Mouse (Mus musculus): ENCODE measurements around the gene Pitpna.
"Not testable (repeated sequence)": the region's sequence is repeated elsewhere in the genome, so short reads cannot be mapped to it uniquely, and the experiment has no call there.

Gene Pitpna

GRCm38 (mm10) chr11:75587493-75588284, at the start of gene Pitpna:
Gene Pitpna (plus strand): TSS chr11:75588097.
- DNase-seq (ENCODE audit: low read depth): peak; percentile 98

DNA sequence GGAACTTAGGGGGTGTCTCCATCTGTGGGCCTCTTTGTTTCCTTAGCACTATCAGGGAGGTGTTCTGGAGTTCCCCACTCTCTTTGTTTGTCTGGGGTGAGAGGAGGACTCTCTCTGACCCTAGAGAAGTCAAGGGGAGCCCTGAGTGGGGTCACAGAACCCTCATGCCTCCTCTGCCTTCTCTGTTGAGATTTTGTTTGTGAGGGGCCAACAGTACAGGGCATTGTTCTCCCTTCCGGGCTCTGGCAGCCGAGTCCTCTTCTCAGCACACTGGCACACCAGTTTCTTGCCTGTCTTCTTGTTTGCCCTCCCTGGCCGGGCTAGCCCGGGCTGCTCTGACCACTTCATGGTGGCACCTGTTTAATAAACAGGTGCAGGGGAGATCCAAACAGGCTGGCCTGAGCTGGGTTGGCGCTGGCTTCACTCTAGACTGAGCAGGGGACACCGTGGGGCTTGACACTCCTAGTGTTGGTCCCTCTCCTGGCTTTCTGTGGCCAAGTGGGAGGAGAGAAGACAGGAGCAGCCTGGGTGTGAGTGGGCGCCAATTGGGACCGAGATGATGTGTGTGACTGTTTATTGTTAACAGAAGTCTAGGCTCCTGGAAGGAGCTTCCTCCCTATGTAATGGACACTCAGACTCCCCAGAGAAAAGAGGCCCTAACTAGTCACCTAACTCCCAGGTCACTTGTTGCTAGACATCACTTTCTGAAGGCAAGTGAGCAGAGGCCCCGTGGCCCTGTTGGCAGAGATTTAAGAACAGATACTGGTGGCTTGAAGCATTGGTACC, 49.5 kb upstream of the Pitpna start:
- no peak for DNase-seq (ENCODE audit: low read depth)

DNA sequence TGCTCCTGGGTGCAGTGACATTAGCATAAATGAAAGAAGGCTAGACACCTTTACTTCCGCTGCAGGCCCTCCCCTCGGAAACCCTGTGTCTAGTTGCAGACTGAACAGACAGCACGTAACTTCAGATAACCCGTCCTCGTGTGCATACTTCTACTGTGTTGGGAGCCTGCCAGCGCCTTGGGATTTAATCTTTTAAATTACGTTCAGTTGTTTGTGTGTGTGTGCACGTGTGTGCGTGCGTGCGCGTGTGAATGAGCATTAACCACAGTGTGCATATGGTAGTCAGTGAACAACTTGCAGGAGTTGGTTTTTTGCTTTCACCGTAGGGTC, 49.0 kb upstream of the Pitpna start:
- no peak for DNase-seq (ENCODE audit: low read depth)

- DNase-seq (ENCODE audit: low read depth): no peak
Observed at GRCm38 (mm10) chr11:75540209-75540608, 47.7 kb upstream of the Pitpna start.

- DNase-seq (ENCODE audit: low read depth): no peak
Observed at GRCm38 (mm10) chr11:75540710-75541581, 47.0 kb upstream of the Pitpna start.

DNA sequence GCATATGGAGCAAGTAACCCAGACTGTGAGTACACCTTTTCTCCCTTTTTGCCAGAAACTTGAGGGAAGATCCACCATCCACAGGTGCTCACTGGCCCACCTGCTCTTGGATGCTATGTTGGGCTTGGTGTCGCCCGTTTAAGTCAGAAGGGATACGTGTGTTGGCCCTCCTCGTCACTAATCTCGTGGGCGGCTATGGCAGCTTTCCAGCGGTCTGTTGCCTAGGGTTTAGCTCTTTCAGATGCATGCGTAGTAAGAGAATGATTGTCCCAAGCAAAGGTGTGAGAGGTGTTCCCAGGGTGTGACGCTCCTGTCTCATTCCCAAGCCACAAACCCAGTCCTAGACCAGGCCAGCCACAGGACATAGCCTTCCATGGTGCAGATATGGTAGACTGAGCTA, 43.2 kb upstream of the Pitpna start:
- DNase-seq (ENCODE audit: low read depth): no peak

- no peak for DNase-seq (ENCODE audit: low read depth)
Observed at GRCm38 (mm10) chr11:75546057-75546456, 41.8 kb upstream of the Pitpna start.

DNA sequence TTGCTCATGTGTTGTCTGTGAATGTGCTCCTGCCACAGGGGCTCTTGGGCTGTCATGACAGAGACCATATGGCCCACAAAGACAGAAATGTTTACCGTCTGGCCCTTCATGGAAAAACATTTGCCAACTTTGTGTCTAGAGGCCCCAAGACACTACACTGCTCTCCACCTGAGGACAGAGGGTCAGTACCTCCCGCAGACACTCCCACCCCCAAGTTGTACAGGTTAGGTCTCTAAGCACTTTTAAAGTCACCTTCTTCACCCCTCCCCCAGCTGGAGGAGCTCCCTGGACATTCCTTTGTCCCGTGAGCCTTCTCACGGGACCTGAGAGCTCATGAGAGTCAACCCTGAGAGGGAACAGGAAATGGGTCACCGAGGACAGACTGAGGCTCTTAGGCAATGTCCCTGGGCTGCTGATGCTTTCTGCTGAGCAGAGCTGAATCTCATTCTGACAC, 38.2 kb upstream of the Pitpna start:
- DNase-seq (ENCODE audit: low read depth): no peak

GRCm38 (mm10) chr11:75550200-75550946, 37.5 kb upstream of the Pitpna start:
- DNase-seq (ENCODE audit: low read depth): peak; percentile 52

GRCm38 (mm10) chr11:75551321-75551720, 36.6 kb upstream of the Pitpna start:
- no peak for DNase-seq (ENCODE audit: low read depth)

DNA sequence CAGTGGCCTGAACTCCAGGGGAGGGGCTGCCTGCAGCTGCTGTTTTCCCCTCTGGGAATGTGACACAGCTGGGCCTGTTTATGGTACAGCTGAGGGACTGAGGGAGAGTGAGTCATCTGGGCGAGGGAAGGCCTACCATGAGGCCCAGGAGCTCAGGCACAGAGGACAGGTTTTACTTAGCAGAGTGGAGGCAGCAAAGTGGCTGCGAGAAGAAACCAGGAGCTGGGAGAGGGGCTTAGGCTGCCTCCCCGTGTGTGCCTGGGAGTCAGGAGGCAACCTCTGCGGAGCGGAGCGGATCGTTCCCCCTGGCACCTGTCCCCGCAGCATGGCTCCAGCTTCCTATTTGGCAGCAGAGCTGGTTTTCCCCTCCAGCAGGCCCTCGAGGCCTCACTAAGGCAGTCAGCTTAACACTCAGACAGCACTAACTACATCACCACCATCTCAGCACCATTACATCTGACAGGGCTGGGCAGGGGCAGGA, 35.9 kb upstream of the Pitpna start:
- DNase-seq (ENCODE audit: low read depth): peak; percentile 70

- DNase-seq (ENCODE audit: low read depth): peak; percentile 57
Observed at GRCm38 (mm10) chr11:75552906-75553482, 34.9 kb upstream of the Pitpna start.

DNA sequence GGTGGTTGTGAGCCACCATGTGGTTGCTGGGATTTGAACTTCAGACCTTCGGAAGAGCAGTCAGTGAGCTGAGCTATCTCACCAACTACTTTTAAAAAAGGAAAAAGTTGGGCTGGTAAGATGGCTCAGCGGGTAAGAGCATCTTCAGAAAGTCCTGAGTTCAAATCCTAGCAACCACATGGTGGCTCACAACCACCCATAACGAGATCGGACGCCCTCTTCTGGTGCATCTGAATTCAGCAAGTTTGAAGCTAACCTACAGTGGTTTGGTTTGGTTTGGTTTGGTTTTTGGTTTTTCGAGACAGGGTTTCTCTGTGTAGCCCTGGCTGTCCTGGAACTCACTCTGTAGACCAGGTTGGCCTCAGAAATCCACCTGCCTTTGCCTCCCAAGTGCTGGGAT, 31.9 kb upstream of the Pitpna start:
- DNase-seq (ENCODE audit: low read depth): not testable (repeated sequence)

DNA sequence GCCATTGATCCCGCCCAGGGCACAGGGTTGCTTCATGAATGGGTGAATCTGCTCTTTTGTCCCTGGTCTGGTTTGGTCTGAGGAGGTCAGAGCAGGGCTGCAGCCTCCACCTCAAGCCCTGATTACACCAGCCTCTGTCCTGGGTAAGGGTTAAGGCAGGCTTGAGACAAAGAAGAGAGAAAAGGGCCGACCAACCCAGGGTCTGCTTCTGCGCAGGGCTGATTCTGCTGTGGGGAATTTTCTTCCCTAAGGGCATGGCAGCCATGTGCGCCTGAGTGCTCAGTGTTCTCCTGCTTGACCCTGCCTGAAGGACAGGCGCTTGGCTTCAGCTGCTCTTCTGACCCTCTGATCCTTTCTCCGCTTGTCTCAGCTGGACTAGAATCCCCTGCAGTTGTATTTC, 30.8 kb upstream of the Pitpna start:
- no peak for DNase-seq (ENCODE audit: low read depth)

DNA sequence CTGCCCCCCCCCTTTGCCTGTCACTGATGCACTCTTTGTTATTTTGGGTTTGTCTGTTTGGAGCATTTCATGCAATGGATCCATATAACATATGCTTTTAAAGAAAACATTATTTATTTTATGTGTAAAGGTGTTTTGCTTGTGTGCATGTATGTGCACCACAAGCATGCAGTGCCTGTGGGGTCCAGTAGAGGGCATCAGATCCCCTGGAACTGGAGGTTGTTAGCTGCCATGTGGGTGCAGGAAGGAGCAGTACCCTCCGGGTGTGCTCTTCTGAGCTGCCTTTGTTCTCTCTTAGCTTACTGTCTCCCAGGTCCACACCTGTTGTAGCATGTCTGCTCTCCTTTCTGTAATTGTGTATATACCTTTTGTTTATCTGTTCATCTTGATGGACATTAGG, 29.8 kb upstream of the Pitpna start:
- peak; percentile 26 for DNase-seq (ENCODE audit: low read depth)

- DNase-seq (ENCODE audit: low read depth): no peak
Observed at GRCm38 (mm10) chr11:75559870-75560504, 27.9 kb upstream of the Pitpna start.

DNA sequence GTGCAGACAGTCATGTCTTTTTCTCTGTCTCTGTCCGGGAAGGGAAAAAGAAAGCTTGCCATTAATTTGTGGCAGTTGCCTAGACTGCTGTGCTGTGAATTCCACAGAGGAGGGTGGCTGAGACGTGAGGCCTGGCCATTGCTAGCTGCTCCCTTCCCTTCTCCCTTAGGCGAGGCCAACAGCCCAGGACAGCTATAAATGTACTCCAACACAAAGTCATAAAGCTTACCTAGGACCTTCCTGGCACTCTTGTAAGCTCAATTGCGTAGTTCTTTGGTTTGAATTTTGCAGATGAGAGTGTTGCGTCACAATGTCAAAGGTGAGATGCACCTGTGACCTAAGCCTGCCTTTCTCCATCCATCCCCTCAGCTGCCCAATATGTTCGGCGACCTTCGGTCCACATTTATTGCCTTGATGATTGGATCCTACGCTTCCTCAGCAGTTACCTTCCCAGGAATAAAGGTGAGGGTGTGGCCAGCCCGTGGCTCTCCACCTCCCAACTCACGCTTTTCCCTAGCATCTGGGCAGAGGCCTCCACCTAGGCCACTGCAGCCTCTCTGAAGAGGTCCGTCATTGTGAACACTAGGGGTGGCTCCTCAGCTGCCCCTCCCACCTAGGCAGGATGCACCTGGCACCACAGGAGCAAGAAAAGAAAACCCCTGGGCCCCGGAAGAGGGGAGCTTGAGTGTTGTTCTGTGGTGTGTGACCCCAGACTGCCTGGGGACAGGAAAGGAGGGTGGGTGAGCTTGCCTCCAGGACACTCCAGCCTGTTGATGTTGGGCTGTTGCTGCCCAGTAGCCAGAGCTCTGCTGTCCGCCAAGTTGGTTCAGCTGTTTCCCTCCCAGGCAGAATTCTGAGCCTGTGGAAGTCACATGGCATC, 27.1 kb upstream of the Pitpna start:
- no peak for DNase-seq (ENCODE audit: low read depth)

GRCm38 (mm10) chr11:75561410-75561791, 26.5 kb upstream of the Pitpna start:
- no peak for DNase-seq (ENCODE audit: low read depth)

DNA sequence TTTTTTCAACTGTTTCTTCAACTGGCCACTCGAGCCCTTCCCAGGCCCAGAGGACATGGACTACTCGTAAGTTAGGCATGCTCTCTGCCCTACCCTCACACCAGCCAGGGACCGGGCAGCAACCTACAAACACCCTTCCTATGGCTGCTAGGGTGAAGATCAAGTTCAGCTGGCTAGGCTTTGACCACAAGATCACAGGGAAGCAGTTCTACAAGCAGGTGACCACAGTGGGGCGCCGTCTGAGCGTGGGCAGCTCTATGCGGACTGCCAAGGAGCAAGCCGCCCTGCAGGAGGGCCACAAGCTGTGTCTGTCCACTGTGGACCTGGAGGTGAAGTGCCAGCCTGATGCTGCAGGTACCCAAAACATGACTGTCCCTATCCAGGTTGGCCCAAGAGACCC, 25.1 kb upstream of the Pitpna start:
- peak; percentile 21 for DNase-seq (ENCODE audit: low read depth)
